Mouse (Mus musculus) yolk sac, embryonic 10.5 days (tissue): ENCODE data around the gene Cys1.

ENCODE experiments used
- DNase-seq: peaks from one replicate; pipeline ENCODE4 v3.0.0-alpha.2; 2017; ENCODE audit warnings: low spot score

Cys1 gene

DNA sequence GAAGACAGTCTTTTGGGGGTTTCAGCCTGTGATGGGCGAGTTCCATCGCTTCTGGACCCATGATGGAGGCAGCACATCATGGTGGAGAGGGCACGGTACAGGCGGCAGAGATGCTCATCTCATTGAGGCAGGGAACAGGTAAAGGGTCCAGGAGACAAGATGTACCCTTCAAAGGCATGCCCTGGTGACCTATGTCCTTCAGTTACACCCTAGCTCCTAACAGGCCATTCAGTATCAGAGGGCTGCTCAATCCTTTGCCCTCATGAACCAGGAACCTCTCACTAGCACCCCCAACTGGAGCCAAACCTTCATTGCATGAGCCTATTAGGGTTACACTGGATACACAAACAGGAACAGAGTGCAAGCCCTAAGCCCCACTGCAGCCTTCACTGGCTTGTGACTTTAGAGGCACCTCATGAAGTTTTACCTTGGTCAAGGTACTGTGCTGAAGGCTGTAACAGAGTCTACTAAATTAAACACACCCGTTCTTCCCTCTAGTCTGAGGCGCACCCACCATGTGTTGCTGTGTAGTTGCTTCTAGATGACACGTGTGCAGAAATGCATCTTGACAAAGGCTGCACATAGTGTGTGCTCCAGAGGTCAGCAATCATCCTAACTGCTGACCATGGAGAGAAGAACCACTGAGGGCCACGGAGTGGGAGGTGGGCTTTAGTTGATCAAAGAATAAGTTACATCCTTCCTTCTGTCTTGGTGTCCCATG is 16.0 kb upstream of the Cys1 start:
- no peak for DNase-seq

DNA sequence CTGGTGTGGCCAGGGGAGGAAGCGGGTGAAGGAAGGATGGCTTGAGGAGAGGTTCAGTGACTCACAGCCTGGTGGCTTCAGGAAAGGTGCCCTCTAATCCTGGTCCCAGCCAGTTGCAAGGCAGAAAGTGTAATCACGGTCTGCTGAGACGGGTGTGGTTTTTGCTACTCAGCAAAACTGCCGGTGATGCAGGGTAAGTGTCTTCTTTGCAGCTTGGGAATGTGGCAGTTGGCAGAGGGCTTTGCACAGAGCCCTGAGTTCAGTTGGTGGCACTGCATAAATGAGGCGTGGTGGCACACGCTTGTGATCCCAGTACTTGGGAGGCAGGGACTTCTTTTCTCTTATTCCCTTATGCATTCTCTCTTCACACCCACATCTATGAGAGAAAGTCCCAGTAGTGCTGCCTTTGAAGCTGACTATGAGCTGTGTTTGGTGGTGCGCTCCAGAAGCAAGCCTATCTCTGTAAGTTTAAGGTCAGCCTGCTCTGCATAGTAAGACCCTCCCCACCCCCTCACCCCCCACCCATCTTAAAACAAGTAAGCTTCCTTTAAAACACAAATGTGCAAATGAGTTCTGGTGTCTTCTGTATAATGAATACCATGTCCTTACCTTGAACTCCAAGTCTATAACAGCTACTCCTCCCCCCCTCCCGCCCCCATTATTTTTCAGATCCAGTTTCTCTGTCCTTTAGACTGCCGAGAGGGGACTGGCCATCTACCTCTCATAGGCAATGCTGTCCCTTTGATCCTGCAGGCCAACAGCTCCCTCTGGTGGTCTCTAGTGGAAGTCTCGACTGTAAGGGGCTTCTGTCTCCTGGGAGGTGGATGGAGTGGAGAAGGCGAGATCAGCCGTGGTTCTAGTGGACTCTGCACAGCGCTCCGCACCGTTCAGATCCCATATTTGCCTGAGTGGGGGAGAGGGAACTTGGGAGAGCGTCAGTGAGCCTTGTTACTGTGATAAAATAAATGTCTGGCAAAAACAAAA is 15.2 kb upstream of the Cys1 start:
- DNase-seq: peak; percentile 80

DNA sequence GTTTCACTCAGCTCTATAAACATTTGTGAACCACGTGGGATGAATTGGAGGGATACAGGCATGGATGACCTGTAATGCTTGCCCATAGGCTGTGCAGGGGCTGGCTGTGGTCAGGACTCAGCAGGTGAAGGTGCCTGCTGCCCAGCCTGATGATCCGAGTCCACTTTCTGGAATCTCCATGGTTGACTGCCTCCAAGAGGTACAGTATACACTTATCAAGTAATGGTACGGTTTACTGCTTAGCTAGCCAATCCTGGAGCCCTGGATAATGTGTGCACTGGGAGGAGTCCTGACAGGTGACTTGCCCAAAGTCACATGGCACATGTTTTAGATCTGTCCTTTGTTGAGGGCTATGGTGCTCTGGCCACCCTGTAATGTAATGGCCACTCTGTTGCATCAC is 8.7 kb upstream of the Cys1 start:
- DNase-seq: no peak

DNA sequence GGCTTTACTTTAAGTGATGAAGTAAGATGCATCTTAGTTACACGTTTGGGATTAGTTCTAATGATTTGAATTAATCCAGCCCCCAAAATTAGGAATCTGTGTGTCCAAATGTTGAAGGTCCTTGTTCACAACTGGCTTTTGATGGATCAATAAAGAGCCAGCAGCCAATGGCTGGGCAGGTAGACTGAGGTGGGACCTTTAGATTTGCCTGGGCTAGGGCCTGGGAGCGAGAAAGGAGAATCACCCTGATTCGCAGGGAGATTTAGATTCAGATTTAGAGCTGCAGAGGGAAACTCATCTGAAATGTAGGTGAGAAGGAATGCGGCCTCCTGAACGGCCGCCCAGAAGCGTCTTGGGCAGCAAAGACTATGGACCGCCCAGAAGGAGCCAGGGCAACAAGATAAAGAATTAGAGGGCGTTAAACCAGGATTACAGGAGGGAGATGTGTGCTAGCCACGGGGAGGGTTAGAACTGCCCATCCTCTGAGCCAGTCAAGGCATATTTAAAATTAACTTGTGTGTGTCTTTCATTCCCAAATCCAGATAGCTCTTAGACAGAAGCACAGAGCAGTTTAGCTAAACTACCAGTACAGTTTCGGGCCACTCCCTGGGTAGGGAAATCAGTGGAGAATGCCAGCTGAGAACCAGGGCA is 5.2 kb upstream of the Cys1 start:
- no peak for DNase-seq

DNA sequence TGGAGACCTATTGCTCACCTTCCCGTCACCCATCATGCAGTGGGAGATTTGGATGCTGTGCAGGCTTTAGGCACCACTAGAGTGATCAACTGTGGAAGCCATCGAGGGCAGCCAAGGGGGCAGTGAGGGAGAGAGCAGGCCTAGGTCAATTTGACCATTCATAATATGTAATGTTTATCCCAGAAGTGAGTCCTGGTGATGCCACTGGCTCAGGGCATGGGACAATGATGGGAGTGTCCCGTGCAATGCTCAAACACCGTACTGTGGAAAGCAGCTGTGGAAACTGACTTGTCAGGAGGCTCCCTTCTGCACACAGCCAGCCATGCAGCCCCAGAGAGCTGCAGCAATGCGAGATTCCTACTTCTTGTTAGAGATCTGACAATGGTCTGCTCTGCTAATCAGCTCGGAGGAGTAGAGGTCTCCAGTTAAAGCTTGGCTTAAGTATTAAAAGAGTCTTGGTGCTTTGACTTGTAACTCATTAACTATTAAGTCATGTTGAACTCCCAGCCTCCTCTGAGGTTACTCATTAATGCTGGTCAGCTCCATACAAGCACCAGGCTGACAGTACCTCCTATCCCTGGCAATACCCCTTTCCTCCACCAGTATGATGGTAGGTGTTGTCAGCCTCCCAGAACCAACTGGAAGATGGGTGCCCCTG is 4.6 kb upstream of the Cys1 start:
- DNase-seq: peak; percentile 72

DNA sequence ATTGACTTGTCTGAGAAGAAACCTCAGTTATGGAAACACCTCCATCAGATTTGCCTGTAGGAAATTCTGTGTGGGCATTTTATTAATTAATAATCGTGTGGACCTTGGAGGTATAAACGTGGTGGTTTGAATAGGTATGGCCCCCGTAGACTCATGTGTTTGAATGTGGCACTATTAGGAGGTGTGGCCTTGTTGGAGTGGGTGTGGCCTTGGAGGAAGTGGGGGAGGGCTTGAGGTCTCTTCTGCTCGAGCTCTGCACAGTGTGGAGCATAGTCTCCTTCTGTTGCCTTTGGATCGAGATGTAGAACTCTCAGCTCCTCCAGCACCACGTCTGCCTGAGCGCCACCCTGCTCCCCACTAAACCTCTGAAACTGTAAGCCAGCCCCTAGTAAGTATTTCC is 1.8 kb upstream of the Cys1 start:
- peak; percentile 29 for DNase-seq

DNA sequence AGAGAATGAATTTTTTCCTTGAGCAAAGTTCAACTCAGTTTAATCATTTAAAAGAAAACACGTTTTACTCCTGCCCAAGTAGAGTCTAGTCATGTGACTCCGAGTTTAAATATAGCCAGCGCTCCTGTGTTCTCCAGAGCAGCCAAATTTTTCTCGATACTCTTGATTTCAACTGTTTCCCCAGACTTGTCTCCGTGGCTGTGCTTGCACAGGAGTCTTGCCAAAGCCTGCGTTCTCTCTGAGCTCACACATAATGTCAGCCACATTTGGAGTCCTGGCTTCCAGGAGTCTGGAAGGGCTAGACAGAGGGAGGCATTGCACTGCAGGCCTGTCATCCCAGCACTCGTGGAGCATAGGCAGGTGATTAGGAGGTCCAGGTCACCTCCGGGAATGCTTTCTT is 950 bp upstream of the Cys1 start:
- peak; percentile 72 for DNase-seq

DNA sequence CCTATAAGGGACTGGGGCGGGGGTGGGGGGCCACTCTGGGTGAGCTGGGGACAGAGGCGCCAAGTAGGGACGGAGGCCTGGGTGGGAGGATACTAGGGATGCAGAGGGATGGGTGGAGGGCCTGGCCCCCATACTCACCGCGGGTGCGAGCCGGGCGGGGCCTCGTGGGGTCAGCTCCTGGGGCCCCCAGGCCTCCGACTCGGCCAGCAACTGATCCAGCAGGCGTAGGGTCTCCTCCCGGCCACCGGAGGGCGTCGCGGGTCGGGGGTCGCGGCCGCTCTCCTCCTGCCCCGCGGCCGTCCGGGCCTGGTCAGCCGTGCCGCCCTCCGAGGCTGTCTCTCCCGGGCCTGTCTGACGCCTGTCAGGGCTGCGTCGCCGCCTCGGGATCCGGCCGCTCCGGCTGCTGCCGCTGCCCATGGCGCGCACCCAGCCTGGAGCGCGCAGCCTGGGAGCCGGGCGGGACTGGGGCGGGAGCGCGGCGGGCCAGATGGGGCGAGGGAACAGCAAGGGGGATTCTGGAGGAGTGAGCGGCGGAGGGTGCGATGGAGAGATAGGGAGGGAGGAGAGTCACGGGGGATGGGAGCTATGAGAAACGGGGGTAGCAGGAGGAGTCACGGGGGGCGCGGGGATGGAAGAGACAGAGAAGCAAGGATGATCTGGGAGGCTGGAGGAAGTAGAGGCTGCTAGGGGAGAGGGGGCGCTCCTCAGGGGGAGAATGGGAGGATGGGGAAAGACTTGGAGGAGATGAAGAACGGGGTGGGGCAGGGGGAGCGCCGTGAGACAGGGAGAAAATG is 924 bp downstream of the Cys1 start:
- peak; percentile 21 for DNase-seq

DNA sequence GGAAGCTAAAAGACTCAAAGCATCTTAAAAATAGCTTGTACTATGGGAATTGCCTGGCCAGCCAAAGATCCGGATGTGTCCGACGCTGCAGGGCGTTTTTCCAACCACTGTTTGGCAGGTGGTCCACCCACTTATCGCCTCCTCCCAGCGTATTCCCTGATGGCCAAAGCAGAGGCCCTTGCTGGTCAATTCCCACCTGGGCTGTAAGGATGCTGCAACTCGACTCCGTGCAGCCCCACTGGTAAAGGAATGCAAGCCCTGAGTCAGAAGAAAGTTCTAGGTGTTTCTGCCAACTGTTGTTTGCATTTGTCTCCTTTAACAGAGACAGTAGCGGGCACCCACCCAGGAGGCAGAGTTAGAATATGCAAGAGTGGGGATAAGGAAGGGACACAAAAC is 1.5 kb downstream of the Cys1 start:
- no peak for DNase-seq

DNA sequence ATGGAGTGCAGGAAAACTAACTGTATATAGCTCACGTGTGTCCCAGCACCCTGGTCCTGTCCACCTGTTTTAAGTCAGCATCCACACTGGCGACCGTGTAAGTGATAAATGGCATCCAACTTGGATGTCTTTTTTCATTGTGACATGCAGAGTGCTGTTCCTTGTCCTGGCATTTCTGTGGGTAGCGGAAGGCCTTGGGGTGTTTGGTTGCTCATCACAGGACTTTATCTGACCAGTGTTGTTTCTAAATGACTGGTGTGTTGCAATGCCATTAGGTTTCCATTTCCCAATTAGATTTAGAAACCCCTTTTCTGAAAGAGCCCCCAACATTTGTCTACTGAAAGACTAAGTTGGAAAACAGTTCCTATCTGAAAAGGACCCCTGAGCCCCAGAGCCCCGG is 19.5 kb downstream of the Cys1 start:
- DNase-seq: no peak

DNA sequence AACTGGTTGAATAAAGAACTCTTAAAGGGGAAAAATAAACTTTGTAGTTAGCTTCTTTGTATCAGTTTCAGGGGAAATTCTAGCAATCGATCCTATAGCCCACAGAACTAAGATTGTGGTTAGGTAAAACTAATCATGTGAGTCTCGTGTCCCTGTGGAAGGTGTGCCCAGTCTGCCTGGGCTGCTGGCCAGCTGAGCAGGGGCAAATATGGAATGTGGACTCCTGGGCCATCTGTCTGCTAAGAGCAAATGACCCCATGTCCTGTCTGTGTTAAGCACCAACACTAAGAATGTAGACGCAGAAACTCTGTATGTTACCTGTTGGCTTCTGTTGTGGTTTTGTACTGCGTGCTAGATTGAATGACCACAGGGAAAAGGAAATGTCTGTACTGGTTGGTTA is 20.5 kb downstream of the Cys1 start:
- no peak for DNase-seq

DNA sequence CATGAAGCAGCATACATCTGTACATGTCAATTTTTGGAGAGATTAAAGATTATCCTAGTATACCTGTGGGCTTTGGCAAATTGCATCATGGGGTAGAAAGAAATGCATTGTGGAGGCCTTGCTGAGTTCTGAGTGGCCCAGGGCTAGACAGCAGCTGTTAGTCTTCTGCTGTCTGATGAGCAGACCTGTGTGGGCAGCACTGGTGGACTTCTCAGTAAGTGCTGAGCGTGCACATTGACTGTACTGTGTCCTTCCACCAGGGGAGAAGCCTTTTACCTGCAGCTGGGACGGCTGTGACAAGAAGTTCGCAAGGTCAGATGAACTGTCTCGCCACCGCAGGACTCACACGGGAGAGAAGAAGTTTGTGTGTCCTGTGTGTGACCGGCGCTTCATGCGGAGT is 21.7 kb downstream of the Cys1 start:
- DNase-seq: no peak

DNA sequence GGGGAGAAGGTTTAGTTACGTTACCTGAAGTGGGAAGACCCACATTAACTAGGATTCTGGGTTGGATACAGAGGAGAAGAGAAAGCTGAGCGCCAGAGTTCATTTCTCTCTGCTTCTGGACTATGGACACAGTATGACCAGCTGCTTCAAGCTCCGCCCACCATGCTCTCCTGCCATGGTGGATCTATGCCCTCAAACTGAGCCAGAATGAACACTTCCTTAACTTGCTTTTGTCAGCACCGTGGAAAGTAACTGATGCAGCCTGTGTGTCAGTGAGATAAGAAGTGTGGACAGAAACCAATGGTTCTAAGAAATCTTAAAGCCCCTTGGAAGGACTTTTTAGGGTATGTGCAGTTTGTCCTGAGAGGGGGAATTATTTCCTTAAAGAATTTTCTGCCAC is 22.6 kb downstream of the Cys1 start:
- DNase-seq: peak; percentile 28

DNA sequence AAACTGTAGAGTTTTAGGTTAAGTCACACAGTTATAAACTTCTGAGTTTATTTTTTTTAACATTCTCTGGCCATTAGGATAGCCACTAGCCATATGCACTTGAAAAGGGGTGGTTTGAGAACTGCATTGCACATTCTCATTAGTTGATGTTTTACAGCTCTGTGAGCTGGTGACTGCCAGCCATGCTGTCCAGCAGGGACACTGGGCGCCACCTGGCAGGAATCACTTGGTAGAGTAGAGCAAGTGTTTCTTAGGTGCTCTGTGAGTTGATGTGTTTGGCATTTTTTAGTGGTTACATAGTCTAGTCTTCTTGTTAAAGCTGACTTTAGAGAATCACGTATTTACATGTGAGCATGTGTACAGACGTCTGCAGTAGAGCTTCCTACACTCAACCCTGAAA is 25.2 kb downstream of the Cys1 start:
- no peak for DNase-seq

DNA sequence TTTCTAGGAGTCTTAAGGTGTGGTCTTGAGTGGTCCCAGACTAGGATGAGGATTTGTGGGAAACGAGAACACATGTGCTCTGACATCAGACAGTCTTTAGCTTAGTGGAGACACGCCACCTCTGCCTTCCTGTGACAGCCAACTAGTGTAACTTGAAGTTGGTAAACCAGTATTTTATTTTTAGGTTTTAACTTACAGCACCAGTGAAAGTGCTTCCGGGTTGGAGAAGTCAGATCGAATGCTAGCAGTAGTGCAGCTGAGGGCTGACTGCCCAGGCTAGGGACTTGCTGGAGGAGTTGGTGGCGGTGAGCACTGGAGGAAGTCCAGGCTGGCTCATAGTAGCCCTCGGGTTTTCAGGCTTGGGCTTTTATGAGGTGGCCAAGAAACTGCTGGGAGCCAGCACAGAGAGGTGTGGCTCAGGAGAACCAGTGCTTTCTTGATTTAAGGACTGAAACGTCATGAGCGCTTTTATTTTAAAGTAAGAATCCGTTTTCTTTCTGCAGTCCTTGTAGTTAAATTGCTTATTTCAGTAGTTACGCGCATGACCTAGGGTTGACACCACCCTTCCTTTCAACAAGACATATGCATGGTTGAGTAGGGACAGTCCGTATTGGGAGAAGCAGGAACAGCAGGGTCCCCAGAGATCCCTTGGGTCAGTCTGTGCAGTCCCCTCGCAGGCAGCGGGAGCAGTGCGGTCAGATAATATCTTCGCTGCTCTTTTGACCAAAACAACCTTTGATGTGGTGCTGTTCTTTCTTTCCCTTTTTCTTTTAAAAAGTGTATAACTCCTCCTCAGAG is 27.3 kb downstream of the Cys1 start:
- no peak for DNase-seq

DNA sequence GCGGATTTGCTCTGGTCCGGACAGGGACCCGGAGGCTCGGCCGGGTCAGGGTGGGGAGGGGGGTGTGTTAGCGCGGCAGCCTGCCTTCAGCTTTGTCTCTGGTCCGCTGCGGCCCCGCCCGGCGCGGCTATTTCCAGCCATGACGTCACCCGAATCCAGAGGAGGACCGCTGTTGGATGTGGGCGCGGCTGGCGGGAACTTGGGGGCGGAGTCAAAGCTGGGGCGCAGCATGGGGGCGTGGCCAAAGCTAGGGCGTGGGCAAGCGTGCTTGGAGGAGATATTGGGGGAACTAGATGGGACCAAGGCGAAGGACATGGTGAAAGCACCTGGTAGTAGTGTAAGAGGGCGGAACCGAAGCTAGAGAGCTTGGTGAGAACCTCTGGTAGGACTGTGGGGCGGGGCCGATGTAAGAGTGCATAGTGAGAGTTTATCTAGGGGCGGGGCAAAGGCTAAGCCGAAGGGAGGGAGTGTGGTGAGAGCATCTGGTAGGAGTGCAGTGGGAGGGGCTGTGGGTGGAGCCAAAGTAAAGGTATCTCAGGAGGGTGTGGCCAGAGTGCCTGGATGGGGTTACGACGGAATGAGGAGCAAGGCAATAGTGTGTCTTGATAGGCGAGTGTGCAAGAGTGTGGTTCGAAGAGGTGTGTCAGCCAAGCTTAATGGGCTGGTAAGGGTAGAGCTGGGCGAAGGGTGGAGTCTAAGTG is 29.8 kb downstream of the Cys1 start:
- DNase-seq: peak; percentile 97

DNA sequence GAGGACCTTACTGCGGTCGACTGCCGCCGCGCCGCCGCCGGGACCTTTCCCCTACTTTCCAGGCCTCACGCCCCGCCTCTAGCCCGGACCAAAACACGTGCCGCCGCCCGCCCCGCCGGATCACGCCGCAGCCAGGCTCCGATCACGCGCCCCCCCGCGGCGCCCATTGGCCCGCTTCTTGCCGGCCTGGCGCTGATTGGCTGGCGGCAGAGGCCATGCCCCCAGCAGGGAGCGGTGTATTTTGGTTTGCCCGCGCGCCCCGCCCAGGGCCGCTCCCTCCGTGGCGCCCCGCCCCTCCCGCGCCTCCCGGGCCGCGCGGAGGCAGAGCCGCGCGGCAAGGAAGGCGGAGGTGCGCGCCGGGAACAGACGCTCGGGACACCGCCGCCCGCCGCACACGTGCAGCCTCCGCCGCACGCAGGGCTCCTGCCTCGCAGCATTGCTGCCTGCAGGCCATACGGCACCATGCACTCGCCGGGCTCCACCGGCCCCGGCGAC is 30.5 kb downstream of the Cys1 start, which contains the start of gene Klf11:
Gene Klf11 (plus strand): TSS at position 212 of the 495 bp plus-strand sequence.
- DNase-seq: peak; percentile 98

DNA sequence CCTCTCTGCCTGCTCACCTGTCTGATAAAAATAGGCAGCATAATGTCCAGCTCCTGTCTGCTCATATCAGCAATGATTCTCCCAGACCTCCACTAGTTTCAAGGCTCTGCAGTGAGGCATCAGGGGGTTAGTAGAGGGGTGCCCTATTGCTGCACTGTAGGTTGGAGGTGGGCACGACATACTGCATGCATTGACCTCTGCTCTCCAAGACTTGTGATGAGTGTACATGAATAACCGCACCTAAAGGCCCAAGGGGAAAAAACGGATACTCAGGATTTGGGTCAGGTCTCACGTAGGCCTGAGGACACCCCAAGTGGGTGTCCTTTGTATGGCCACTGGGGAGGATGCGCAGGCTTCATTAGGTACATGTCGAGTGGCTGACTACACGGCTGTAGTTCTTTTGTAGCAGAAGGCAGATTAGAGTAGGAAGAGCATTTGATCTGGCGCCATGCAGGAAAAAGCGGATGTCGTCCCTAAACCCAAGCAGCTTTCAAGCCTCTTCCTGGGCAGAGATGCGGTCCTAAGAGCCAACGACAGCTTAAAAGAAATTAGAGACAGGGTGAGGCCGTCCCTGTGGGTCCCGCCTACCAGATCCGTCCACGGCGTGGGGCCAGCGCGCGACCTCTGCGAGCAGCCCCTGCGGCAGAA is 31.1 kb downstream of the Cys1 start:
- no peak for DNase-seq

DNA sequence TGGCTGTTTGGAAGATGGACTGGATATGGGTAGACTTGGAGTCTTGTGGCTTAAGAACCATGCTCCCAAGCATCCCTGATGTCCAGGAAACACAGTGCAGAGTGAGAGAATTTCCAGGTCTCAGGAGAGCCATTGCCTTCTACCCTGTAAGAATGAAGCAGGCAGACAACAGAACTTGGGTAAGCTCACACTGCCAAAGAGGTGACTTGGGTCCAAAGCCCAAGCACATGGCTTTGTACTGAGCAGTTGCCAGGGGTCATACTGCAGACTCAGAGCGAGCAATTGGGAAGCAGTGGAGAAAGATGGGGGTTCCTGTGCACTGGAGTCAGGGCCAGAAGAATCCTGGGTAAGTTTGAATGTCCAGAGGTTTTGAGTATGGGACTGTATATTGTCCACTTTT is 33.5 kb downstream of the Cys1 start:
- no peak for DNase-seq
